ENCODE assay signal across 25 mouse cellular contexts in the genomic region with DNA sequence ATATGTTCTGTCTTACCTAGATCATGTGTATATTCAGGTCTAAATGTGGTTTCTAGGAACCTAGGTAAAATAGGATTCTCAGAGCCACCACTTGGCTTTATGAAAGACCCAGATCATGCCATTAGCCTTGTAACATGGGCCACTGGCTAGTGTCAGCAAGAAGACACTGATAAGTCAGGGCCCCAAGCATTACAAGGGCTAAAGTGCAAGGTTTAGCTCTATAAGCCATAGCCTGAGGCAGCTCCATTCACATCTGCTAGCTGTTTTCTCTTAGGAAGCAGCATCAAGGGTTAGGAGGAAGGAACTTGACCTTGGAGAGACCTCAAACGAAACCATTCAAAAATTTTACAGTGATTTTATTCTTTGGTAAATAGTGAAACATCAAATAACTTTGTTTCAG. TPM values are rescaled to one million over a fixed set of nuclear protein-coding genes. Genes with fewer than 3 reads are reported as not detected.
"Had no signal": no experiment of that assay in that cellular context is flagged by ENCODE, and none has a peak within 500 bp of the region (broad histone marks: within the 10 kb centered on the region; RNA-seq: fewer than 3 reads in every experiment).

No protein-coding gene starts in this region.

- H3K27me3 ChIP-seq: neural tube, embryonic 12.5 days; neural tube, embryonic 13.5 days; neural tube, embryonic 15.5 days; stomach, embryonic 15.5 days had no signal

- H3K36me3 ChIP-seq: neural tube, embryonic 12.5 days; neural tube, embryonic 13.5 days; neural tube, embryonic 15.5 days; stomach, embryonic 15.5 days had no signal

- H3K27ac ChIP-seq: neural tube, embryonic 12.5 days; neural tube, embryonic 13.5 days; neural tube, embryonic 15.5 days; stomach, embryonic 15.5 days; stomach, postnatal 0 days had no signal

- H3K4me1 ChIP-seq: neural tube, embryonic 12.5 days; neural tube, embryonic 13.5 days; neural tube, embryonic 15.5 days; stomach, embryonic 15.5 days had no signal

- H3K9me3 ChIP-seq: neural tube, embryonic 12.5 days; neural tube, embryonic 13.5 days; neural tube, embryonic 15.5 days; stomach, embryonic 15.5 days had no signal

- DNase-seq: retina, postnatal 1 day; right cerebral cortex, adult 18-20 months; right cerebral cortex, postnatal 14 days; right cerebral cortex, postnatal 25 days; right cerebral cortex, postnatal 4 days; spleen, adult 18-20 months; thymus, adult 18-20 months; thymus, adult 2 months; thymus, postnatal 14 days; thymus, postnatal 25 days; thymus, postnatal 36 days; thymus, postnatal 4 days had no signal

- H3K9ac ChIP-seq: neural tube, embryonic 12.5 days; neural tube, embryonic 13.5 days; neural tube, embryonic 15.5 days; stomach, embryonic 15.5 days had no signal

- H3K4me3 ChIP-seq: neural tube, embryonic 12.5 days; neural tube, embryonic 13.5 days; neural tube, embryonic 15.5 days; stomach, embryonic 15.5 days had no signal

- H3K4me2 ChIP-seq: neural tube, embryonic 12.5 days; neural tube, embryonic 13.5 days; neural tube, embryonic 15.5 days; stomach, embryonic 15.5 days had no signal

RNA-seq across cellular contexts. Expression of a gene that starts 3.7 kb away (rescaled TPM):
- polyA plus RNA-seq: neural tube, embryonic 11.5 days; neural tube, embryonic 12.5 days; neural tube, embryonic 13.5 days; neural tube, embryonic 14.5 days; neural tube, embryonic 15.5 days; spleen, adult 2 months; stomach, embryonic 14.5 days; stomach, postnatal 0 days had no signal

RNA-seq across cellular contexts. Expression of a gene that starts 11.5 kb away (rescaled TPM):
- polyA plus RNA-seq: neural tube, embryonic 11.5 days; neural tube, embryonic 13.5 days; neural tube, embryonic 14.5 days; neural tube, embryonic 15.5 days; small intestine, adult 2 months; spleen, adult 2 months had no signal

RNA-seq across cellular contexts. Expression of a gene that starts 22.2 kb away (rescaled TPM):
- polyA plus RNA-seq: neural tube, embryonic 11.5 days; neural tube, embryonic 12.5 days; neural tube, embryonic 13.5 days; neural tube, embryonic 14.5 days; neural tube, embryonic 15.5 days; small intestine, adult 2 months; spleen, adult 2 months; stomach, embryonic 14.5 days; stomach, embryonic 15.5 days; stomach, embryonic 16.5 days; thymus, postnatal 0 days; urinary bladder, adult 2 months had no signal

RNA-seq across cellular contexts. Expression of a gene that starts 36.4 kb away (rescaled TPM):
- polyA plus RNA-seq: neural tube, embryonic 11.5 days; neural tube, embryonic 12.5 days; neural tube, embryonic 13.5 days; neural tube, embryonic 14.5 days; neural tube, embryonic 15.5 days; small intestine, adult 2 months; spleen, adult 2 months; stomach, embryonic 14.5 days; stomach, embryonic 15.5 days; stomach, embryonic 16.5 days; thymus, adult 2 months; thymus, postnatal 0 days had no signal

RNA-seq across cellular contexts. Expression of a gene that starts 50.7 kb away (rescaled TPM):
- polyA plus RNA-seq: neural tube, embryonic 11.5 days; neural tube, embryonic 12.5 days; neural tube, embryonic 13.5 days; neural tube, embryonic 14.5 days; neural tube, embryonic 15.5 days; small intestine, adult 2 months; spleen, adult 2 months; stomach, embryonic 14.5 days; stomach, embryonic 15.5 days; stomach, embryonic 16.5 days; stomach, postnatal 0 days; thymus, postnatal 0 days; urinary bladder, adult 2 months had no signal
